Mouse (Mus musculus) embryonic facial prominence, embryonic 12.5 days (tissue): ENCODE measurements around the gene Ncapd2. TPM values are rescaled to one million over a fixed set of nuclear protein-coding genes. Genes with fewer than 3 reads are reported as not detected.
"Not testable (repeated sequence)": the region's sequence is repeated elsewhere in the genome, so short reads cannot be mapped to it uniquely, and the experiment has no call there.

Experiments used
- ATAC-seq: fragments of 200-750 bp; cut with Nextera tagmentation; 2 replicates; pipeline ENCODE4 v1.8.0; 2017; ENCODE audit not compliant: insufficient number of reproducible peaks, insufficient read depth, low FRiP score, low TSS enrichment
- H3K27ac ChIP-seq: fragments of 300-500 bp; sonication (generic); 2 replicates; pipeline ENCODE4 v1.5.1; 2016; ENCODE audit warnings: mild to moderate bottlenecking
- H3K27me3 ChIP-seq: fragments of 300-500 bp; sonication (generic); 2 replicates; pipeline ENCODE4 v1.6.1; 2016; ENCODE audit warnings: mild to moderate bottlenecking, moderate library complexity
- H3K36me3 ChIP-seq: fragments of 300-500 bp; sonication (generic); 2 replicates; pipeline ENCODE4 v1.6.1; 2016; ENCODE audit warnings: mild to moderate bottlenecking
- H3K4me1 ChIP-seq: fragments of 300-500 bp; sonication (generic); 2 replicates; pipeline ENCODE4 v1.6.1; 2016
- H3K4me2 ChIP-seq: fragments of 300-500 bp; sonication (generic); replicated peaks from 2 replicates; pipeline ENCODE4 v1.6.1; 2016; ENCODE audit warnings: mild to moderate bottlenecking, moderate library complexity
- H3K4me3 ChIP-seq: fragments of 300-500 bp; sonication (generic); 2 replicates; pipeline ENCODE4 v1.5.1; 2016; ENCODE audit warnings: mild to moderate bottlenecking
- H3K9ac ChIP-seq: fragments of 300-500 bp; sonication (generic); 2 replicates; pipeline ENCODE4 v1.6.1; 2016; ENCODE audit warnings: mild to moderate bottlenecking, moderate library complexity
- H3K9me3 ChIP-seq: fragments of 300-500 bp; sonication (generic); 2 replicates; pipeline ENCODE4 v1.6.1; 2016; ENCODE audit warnings: mild to moderate bottlenecking, moderate library complexity
- WGBS: fragments of 180-500 bp; shearing (Covaris S2); methylation state at CpG from one replicate; pipeline ENCODE4 v1.1.7; 2016; 5-methylcytosine and 5-hydroxymethylcytosine counted together
- polyA plus RNA-seq: library from polyadenylated mRNA; unstranded; fragments of >200 nt; fragmentation: Nextera tagmentation; extraction: Ambion mirVana; gene quantifications from 2 replicates; pipeline ENCODE4 v1.2.1, GENCODE M21; 2016

The Ncapd2 gene
- polyA plus RNA-seq, 1 experiment from 2014 or later: 191 TPM

GRCm38 (mm10) chr6:125163801-125164657 lies 27.5 kb downstream of the Ncapd2 start:
- peak overlapping the region; percentile 91 for H3K27ac ChIP-seq
- WGBS: 3% methylated on average over 20 of the region's 20 CpGs
- H3K36me3 ChIP-seq: peaks cover 50% of the 10 kb centered on the region
- H3K27me3 ChIP-seq: no peaks in the 10 kb centered on the region
- H3K4me2 ChIP-seq: peak overlapping the region; percentile 88
- peak overlapping the region; percentile 89 for H3K4me3 ChIP-seq
- H3K4me1 ChIP-seq: peaks cover 46% of the 10 kb centered on the region
- no peak for ATAC-seq
- H3K9me3 ChIP-seq: no peaks in the 10 kb centered on the region
- peak overlapping the region; percentile 99 for H3K9ac ChIP-seq

- H3K36me3 ChIP-seq: peaks cover 48% of the 10 kb centered on the region
- H3K4me3 ChIP-seq, H3K9ac ChIP-seq, ATAC-seq, H3K9me3 ChIP-seq, H3K4me2 ChIP-seq, H3K27me3 ChIP-seq, H3K27ac ChIP-seq: not testable (repeated sequence)
- 75% methylated on average over 13 of the region's 16 CpGs for WGBS
- peaks cover 40% of the 10 kb centered on the region for H3K4me1 ChIP-seq
These were observed 28.7 kb downstream of the Ncapd2 start for GRCm38 (mm10) chr6:125162615-125163305.

DNA sequence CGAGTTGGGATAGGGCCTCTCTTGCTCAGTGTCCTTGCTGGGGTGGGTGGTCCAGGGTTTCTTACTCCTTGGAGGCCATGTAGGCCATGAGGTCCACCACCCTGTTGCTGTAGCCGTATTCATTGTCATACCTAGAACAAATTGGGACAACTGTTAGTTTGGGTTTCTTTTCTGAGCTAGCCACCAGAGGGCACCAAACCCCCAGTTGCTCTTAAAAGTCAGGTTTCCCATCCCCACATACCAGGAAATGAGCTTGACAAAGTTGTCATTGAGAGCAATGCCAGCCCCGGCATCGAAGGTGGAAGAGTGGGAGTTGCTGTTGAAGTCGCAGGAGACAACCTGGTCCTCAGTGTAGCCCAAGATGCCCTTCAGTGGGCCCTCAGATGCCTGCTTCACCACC lies 29.5 kb downstream of the Ncapd2 start:
- H3K4me3 ChIP-seq, ATAC-seq, H3K4me2 ChIP-seq, H3K27me3 ChIP-seq, H3K9ac ChIP-seq, H3K27ac ChIP-seq, H3K9me3 ChIP-seq: not testable (repeated sequence)
- Histone ChIP-seq H3K36me3 (peaks cover 47% of the 10 kb centered on the region), H3K4me1 (peaks cover 32% of the 10 kb centered on the region)
- 15% methylated on average over 4 of the region's 5 CpGs for WGBS

DNA sequence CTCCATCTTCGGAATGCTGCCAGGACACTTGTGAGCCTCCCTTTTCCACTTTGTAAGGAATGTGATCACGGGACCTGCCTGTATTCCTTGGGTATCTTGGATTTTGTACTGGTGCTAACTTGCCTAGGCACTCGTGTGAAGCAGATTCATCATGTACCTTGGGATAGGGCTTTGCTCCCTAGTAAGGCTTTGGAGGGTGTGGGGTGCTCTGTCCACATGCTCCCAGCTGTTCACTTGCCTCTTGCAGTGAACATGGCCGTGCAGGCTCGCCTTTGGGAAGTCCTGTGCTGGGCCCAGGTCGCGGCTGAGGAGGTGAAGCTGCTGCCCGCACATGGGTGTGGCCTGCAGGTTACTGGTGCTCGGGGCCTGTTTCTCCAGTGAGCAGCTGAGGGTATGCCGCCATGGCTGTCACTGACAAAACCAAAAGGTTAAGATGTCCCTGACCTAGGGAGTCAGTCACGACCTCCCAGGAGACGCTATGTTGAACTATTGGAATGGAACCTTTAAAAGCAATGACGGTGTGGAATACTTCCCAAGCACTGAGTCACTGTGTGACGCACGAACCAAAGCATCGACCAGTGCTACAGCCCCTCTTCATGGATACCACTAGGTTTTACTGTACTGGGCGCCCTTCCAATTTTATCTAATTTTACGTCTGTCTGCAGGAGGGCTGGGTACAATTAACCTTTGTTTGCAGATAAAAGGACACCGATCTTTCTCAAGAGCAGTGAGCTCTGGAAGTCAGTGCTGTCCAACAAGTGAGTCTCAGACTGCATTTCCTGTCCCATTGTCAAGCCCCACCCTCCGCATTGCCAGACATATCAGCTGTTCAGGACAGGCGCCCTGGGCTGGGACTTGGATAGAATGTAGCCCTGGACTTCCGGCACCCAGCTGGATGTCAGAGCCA lies 30.4 kb downstream of the Ncapd2 start:
- no peaks in the 10 kb centered on the region for H3K27me3 ChIP-seq
- peak overlapping the region; percentile 24 for H3K27ac ChIP-seq
- H3K4me3 ChIP-seq: no peak overlapping the region
- no peak overlapping the region for H3K9ac ChIP-seq
- H3K36me3 ChIP-seq: peaks cover 47% of the 10 kb centered on the region
- ATAC-seq: no peak
- peaks cover 24% of the 10 kb centered on the region for H3K4me1 ChIP-seq
- H3K4me2 ChIP-seq: no peak overlapping the region
- 17% methylated on average over 22 of the region's 22 CpGs for WGBS
- H3K9me3 ChIP-seq: no peaks in the 10 kb centered on the region

DNA sequence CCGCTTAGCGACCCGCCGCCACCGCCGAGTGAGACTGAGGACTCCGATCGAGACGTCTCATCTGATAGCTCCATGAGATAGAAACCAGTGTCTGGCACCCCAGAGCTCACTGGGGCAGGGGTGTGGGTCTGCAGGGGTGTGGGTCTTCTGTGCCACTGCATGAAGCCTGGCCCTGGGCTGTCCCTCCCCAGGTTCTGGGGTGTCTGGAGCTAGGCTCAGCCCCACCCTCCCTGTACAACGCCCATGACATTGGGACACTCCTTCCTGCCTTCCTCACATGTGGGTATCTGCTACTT lies 31.0 kb downstream of the Ncapd2 start:
- Histone ChIP-seq H3K4me3 (no peak overlapping the region), H3K27me3 (no peaks in the 10 kb centered on the region), H3K9ac (no peak overlapping the region), H3K27ac (peak overlapping the region; percentile 24; the same call in 1 of the 2 replicates), H3K36me3 (peaks cover 50% of the 10 kb centered on the region), H3K4me1 (peaks cover 23% of the 10 kb centered on the region), H3K9me3 (no peaks in the 10 kb centered on the region), H3K4me2 (no peak overlapping the region)
- 62% methylated on average over 10 of the region's 10 CpGs for WGBS
- ATAC-seq: no peak

- Histone ChIP-seq H3K36me3 (peaks cover 51% of the 10 kb centered on the region), H3K9ac (no peak overlapping the region)
These were observed 31.5 kb downstream of the Ncapd2 start for GRCm38 (mm10) chr6:125159773-125160557.

DNA sequence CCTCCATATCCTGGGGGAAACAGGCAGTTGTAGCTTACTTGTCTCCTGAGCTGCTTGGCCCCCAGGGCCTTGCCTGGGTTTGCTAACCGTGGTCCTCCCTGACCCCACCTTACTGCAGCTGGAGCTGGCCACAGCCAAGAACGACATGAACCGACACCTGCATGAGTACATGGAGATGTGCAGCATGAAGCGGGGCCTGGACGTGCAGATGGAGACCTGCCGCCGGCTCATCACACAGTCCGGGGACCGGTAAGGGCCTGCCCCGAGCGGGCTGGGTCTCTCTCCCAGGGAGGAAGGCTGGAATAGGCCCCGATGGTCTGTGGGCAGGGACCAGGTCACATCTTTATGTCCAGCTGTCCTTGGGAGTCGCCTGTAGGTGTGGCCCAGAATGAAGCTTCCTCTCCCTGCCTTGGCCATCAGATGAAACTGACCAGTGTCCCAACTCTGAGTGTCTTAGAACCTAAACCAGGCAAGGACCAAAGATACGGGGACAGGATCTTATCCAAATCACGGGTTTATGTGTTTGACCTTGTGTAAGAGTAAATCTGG lies 32.5 kb downstream of the Ncapd2 start:
- 84% methylated on average over 15 of the region's 15 CpGs for WGBS
- H3K4me1 ChIP-seq: peaks cover 20% of the 10 kb centered on the region
- no peak overlapping the region for H3K4me2 ChIP-seq
- H3K27me3 ChIP-seq: no peaks in the 10 kb centered on the region
- no peak overlapping the region for H3K4me3 ChIP-seq
- ATAC-seq: no peak
- H3K9ac ChIP-seq: no peak overlapping the region
- H3K27ac ChIP-seq: no peak overlapping the region
- peaks cover 53% of the 10 kb centered on the region for H3K36me3 ChIP-seq
- H3K9me3 ChIP-seq: no peaks in the 10 kb centered on the region

More at GRCm38 (mm10) chr6:125159773-125160557, 31.5 kb downstream of the Ncapd2 start:
- Histone ChIP-seq H3K27me3 (no peaks in the 10 kb centered on the region), H3K4me3 (no peak overlapping the region), H3K4me1 (peaks cover 23% of the 10 kb centered on the region), H3K27ac (peak overlapping the region; percentile 24; the same call in 1 of the 2 replicates), H3K9me3 (no peaks in the 10 kb centered on the region), H3K4me2 (no peak overlapping the region)
- WGBS: 81% methylated on average over 7 of the region's 7 CpGs
- no peak for ATAC-seq

GRCm38 (mm10) chr6:125156903-125157614 lies 34.4 kb downstream of the Ncapd2 start:
- H3K9me3 ChIP-seq: no peaks in the 10 kb centered on the region
- H3K27me3 ChIP-seq: no peaks in the 10 kb centered on the region
- H3K27ac ChIP-seq: peak overlapping the region; percentile 72
- no peak for ATAC-seq
- H3K4me1 ChIP-seq: peaks cover 8% of the 10 kb centered on the region; the same call in 1 of the 2 replicates
- WGBS: 47% methylated on average over 7 of the region's 7 CpGs
- peaks cover 62% of the 10 kb centered on the region for H3K36me3 ChIP-seq
- H3K4me2 ChIP-seq: no peak overlapping the region
- H3K9ac ChIP-seq: no peak overlapping the region
- H3K4me3 ChIP-seq: no peak overlapping the region

- Histone ChIP-seq H3K4me3 (no peak overlapping the region), H3K9ac (no peak overlapping the region), H3K4me2 (no peak overlapping the region), H3K4me1 (peaks cover 6% of the 10 kb centered on the region; the same call in 1 of the 2 replicates), H3K27ac (no peak overlapping the region), H3K36me3 (peaks cover 66% of the 10 kb centered on the region), H3K27me3 (no peaks in the 10 kb centered on the region), H3K9me3 (no peaks in the 10 kb centered on the region)
- 87% methylated on average over 3 of the region's 3 CpGs for WGBS
- no peak for ATAC-seq
These were observed 35.0 kb downstream of the Ncapd2 start for GRCm38 (mm10) chr6:125156491-125156890.

- Histone ChIP-seq H3K27me3 (no peaks in the 10 kb centered on the region), H3K4me2 (no peak overlapping the region), H3K9me3 (no peaks in the 10 kb centered on the region), H3K4me3 (no peak overlapping the region), H3K27ac (no peak overlapping the region), H3K4me1 (no peaks in the 10 kb centered on the region), H3K36me3 (peaks cover 59% of the 10 kb centered on the region), H3K9ac (no peak overlapping the region)
- ATAC-seq: no peak
- WGBS: 89% methylated on average over 8 of the region's 8 CpGs
These were observed 36.2 kb downstream of the Ncapd2 start for GRCm38 (mm10) chr6:125155262-125155661.
